ENCODE assay signal across 15 mouse cellular contexts in the genomic region with DNA sequence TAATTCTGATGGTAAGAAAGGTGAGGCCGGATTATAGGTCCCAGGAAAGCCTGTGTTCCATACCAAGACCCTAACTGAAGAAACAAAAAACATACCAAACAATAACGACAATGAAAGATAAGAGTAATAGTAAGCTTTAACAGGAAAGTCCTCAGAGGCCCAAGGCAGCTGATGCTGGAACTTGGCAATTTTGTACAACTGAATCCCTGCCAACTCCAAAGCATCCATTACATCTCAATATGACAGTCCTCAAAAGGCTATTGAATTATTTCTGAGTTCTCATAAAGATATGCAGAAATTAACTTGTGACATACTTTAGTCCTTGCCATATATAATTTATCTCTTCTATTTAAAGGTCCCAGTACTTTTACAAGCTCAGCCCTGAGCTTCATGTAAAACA.
"Had no signal": no experiment of that assay in that cellular context is flagged by ENCODE, and none has a peak within 500 bp of the region (broad histone marks: within the 10 kb centered on the region; RNA-seq: fewer than 3 reads in every experiment).

No protein-coding gene starts in this region.

- ATAC-seq: forebrain, embryonic 13.5 days; forebrain, embryonic 14.5 days; forebrain, embryonic 15.5 days; forebrain, embryonic 16.5 days; forebrain, postnatal 0 days had no signal

- DNase-seq: cerebellum, postnatal 36 days; embryo, embryonic 11 days; forebrain, postnatal 0 days; gastrocnemius, adult 2 months; gastrocnemius, postnatal 10 days; gastrocnemius, postnatal 14 days; gastrocnemius, postnatal 25 days; gastrocnemius, postnatal 36 days; heart, adult 11 months; heart, adult 18-20 months; heart, adult 2 months had no signal
